Mouse (Mus musculus) bone marrow, adult 2 months (tissue): ENCODE results near the gene Slc6a20b.

Experiments used
- CTCF ChIP-seq: fragments of 200-500 bp; IDR thresholded peaks from 2 replicates; pipeline ENCODE4 v1.5.1; 2011; ENCODE audit warnings: low read length, control low read depth; ENCODE audit not compliant: control insufficient read depth, insufficient read depth
- POLR2A ChIP-seq: fragments of 200-500 bp; IDR thresholded peaks from 2 replicates; pipeline ENCODE4 v1.6.1; 2011; ENCODE audit warnings: low read depth, mild to moderate bottlenecking, control low read depth, low read length, borderline replicate concordance; ENCODE audit not compliant: control insufficient read depth

DNA sequence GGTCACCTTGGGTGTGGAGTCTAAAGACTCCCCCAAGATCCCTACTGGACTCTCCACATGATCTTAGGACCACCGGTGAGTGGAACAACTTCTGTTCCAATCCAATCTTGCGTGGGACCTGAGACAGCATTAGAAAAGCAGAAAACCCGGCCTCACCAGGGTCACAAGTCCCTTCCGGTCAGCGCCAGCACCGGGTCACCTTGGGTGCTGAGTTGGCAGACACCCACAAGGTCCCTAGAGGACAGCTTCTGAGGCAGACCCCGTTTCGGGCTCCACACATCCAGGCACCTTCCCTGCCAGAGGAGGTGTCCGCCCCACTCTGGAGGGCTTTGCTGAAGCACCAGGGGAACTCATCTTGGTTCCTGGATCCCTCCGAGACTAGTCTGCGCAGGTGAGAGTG, 6.5 kb downstream of the Slc6a20b start:
- TF ChIP-seq POLR2A (no peak), CTCF (no peak)
